Mouse (Mus musculus) heart, postnatal 10 days (tissue): Measurements from ENCODE around the gene BC024978. TPM values are rescaled to one million over a fixed set of nuclear protein-coding genes. Genes with fewer than 3 reads are reported as not detected.

Experiments
- DNase-seq, 2 experiments: peaks; one replicate each; pipeline ENCODE4 v3.0.0; 2021
- intact Hi-C: fragments of 180-260 bp; cut with DNase I; formaldehyde crosslinking; loops from one replicate; pipeline ENCODE4 v1.15.1; 2025
- total RNA-seq, 2 experiments: library from RNA; stranded (reverse); gene quantifications; 2 replicates each; pipeline ENCODE4 v1.2.3; 2021

The BC024978 gene
- total RNA-seq, 2 experiments from 2014 or later: 13.6 to 14.1 TPM

- no peak for DNase-seq
- intact Hi-C loops: no loop called here
These were observed 24.6 kb upstream of the BC024978 start for GRCm38 (mm10) chr7:27170981-27171380.

- no peak for DNase-seq
- intact Hi-C loops: no loop called here
These were observed 21.1 kb upstream of the BC024978 start for GRCm38 (mm10) chr7:27174496-27174895.

GRCm38 (mm10) chr7:27174896-27175295, 20.7 kb upstream of the BC024978 start:
- intact Hi-C loops: no loop called here
- no peak for DNase-seq

- intact Hi-C loops: no loop called here
- no peak for DNase-seq
These were observed 17.6 kb upstream of the BC024978 start for GRCm38 (mm10) chr7:27177942-27178323.

GRCm38 (mm10) chr7:27178324-27179216, 17.0 kb upstream of the BC024978 start, which contains the start of gene Rab4b:
Gene Rab4b (minus strand): TSS chr7:27178896.
- peak; percentile 99 to 100 for DNase-seq
- intact Hi-C loops: no loop called here

- intact Hi-C loops: no loop called here
- DNase-seq: no peak
These were observed 16.2 kb upstream of the BC024978 start for GRCm38 (mm10) chr7:27179217-27179918.

GRCm38 (mm10) chr7:27180036-27180435, 15.5 kb upstream of the BC024978 start:
- intact Hi-C loops: loop anchor here (2.0 kb wide), 1 partner anchor 15 kb away; the partner anchor contains the start of gene BC024978
- DNase-seq: peak; percentile 68 to 72

- DNase-seq: no peak
- intact Hi-C loops: loop anchor here (2.0 kb wide), 1 partner anchor 14 kb away; the partner anchor contains the start of gene BC024978
These were observed 14.5 kb upstream of the BC024978 start, which contains the start of the genes Gm21983 and Mia for GRCm38 (mm10) chr7:27180837-27181695. Gene Gm21983 (minus strand): TSS chr7:27181086. Gene Mia (minus strand): TSS chr7:27181157.

GRCm38 (mm10) chr7:27182498-27182897, 13.1 kb upstream of the BC024978 start:
- intact Hi-C loops: no loop called here
- no peak for DNase-seq

- no peak for DNase-seq
- intact Hi-C loops: no loop called here
These were observed 10.6 kb upstream of the BC024978 start for GRCm38 (mm10) chr7:27184964-27185363.

GRCm38 (mm10) chr7:27185986-27186385, 9.6 kb upstream of the BC024978 start:
- DNase-seq: no peak
- intact Hi-C loops: no loop called here

GRCm38 (mm10) chr7:27189271-27189931, 6.2 kb upstream of the BC024978 start:
- no peak for DNase-seq
- intact Hi-C loops: no loop called here

- intact Hi-C loops: no loop called here
- DNase-seq: no peak
These were observed 3.1 kb upstream of the BC024978 start for GRCm38 (mm10) chr7:27192434-27192833.

GRCm38 (mm10) chr7:27193731-27194130, 1.9 kb upstream of the BC024978 start:
- no peak for DNase-seq
- intact Hi-C loops: loop anchor here (2.0 kb wide), 1 partner anchor 13 kb away; the partner anchor contains the start of genes Gm21983 and Mia

- no peak for DNase-seq
These were observed 1.6 kb downstream of the BC024978 start for GRCm38 (mm10) chr7:27197136-27197535.

GRCm38 (mm10) chr7:27197634-27198033, 2.1 kb downstream of the BC024978 start:
- DNase-seq: peak; percentile 15 to 16
- intact Hi-C loops: no loop called here

More at GRCm38 (mm10) chr7:27197136-27197535, 1.6 kb downstream of the BC024978 start:
- intact Hi-C loops: no loop called here

- intact Hi-C loops: no loop called here
- DNase-seq: no peak
These were observed 2.8 kb downstream of the BC024978 start for GRCm38 (mm10) chr7:27198355-27198754.

- DNase-seq: no peak
- intact Hi-C loops: no loop called here
These were observed 3.2 kb downstream of the BC024978 start for GRCm38 (mm10) chr7:27198779-27199178.

GRCm38 (mm10) chr7:27203730-27204449, 8.3 kb downstream of the BC024978 start:
- intact Hi-C loops: no loop called here

More at GRCm38 (mm10) chr7:27203730-27204449, 8.3 kb downstream of the BC024978 start:
- DNase-seq: no peak
